Mouse (Mus musculus) C2C12 (cell line): ENCODE measurements around the gene Spam1. TPM values are rescaled to one million over a fixed set of nuclear protein-coding genes. Genes with fewer than 3 reads are reported as not detected.

Experiments
- H3K27me3 ChIP-seq: one replicate; pipeline ENCODE4 v1.6.1; 2011; ENCODE audit not compliant: control insufficient read depth, insufficient read depth, insufficient read length
- H3K36me3 ChIP-seq: one replicate; pipeline ENCODE4 v1.6.1; 2011; ENCODE audit not compliant: control insufficient read depth, insufficient read depth
- H3K4me3 ChIP-seq: one replicate; pipeline ENCODE4 v1.5.1; 2011; ENCODE audit warnings: mild to moderate bottlenecking, control low read depth; ENCODE audit not compliant: poor library complexity, insufficient read depth, severe bottlenecking
- H3K79me2 ChIP-seq: one replicate; pipeline ENCODE4 v1.6.1; 2011; ENCODE audit not compliant: control insufficient read depth, insufficient read depth
- H3K79me3 ChIP-seq: one replicate; pipeline ENCODE4 v1.6.1; 2011; ENCODE audit warnings: low read depth, control low read depth
- H3ac ChIP-seq: one replicate; pipeline ENCODE3; 2011; ENCODE audit warnings: low read depth; ENCODE audit not compliant: control insufficient read depth, insufficient read length
- CEBPB ChIP-seq: IDR thresholded peaks from one replicate; pipeline ENCODE4 v1.6.1; 2011; ENCODE audit warnings: low read depth, mild to moderate bottlenecking, control low read depth, moderate library complexity
- CTCF ChIP-seq: IDR thresholded peaks from one replicate; pipeline ENCODE4 v1.5.1; 2011; ENCODE audit not compliant: control insufficient read depth, insufficient read depth, insufficient read length
- FOSL1 ChIP-seq: IDR thresholded peaks from one replicate; pipeline ENCODE4 v1.8.0; 2011; ENCODE audit warnings: mild to moderate bottlenecking, low read length; ENCODE audit not compliant: poor library complexity, insufficient read depth, severe bottlenecking
- MAX ChIP-seq: IDR thresholded peaks from one replicate; pipeline ENCODE4 v1.6.1; 2011; ENCODE audit warnings: mild to moderate bottlenecking, control low read depth
- MYOD1 ChIP-seq: IDR thresholded peaks from one replicate; pipeline ENCODE4 v1.6.1; 2011; ENCODE audit warnings: low read depth; ENCODE audit not compliant: control insufficient read depth, insufficient read length
- MYOG ChIP-seq: IDR thresholded peaks from one replicate; pipeline ENCODE4 v1.6.1; 2011; ENCODE audit not compliant: control insufficient read depth, insufficient read length; ENCODE audit errors: extremely low read depth
- USF1 ChIP-seq: IDR thresholded peaks from one replicate; pipeline ENCODE4 v1.6.1; 2011; ENCODE audit warnings: low read depth, mild to moderate bottlenecking, control low read depth, moderate library complexity
- long read RNA-seq, 2 experiments: library from polyadenylated mRNA; unstranded; transcript quantifications; one replicate each; pipeline ENCODE4 v2.0.0; 2019 to 2020
- polyA plus RNA-seq: library from polyadenylated mRNA; unstranded; fragments of >200 nt; fragmentation: generic; extraction: Trizol; gene quantifications from one replicate; pipeline ENCODE4 v1.2.1, GENCODE M21; 2012; ENCODE audit warnings: missing spikeins

Gene Spam1
- not detected for polyA plus RNA-seq
- long read RNA-seq, experiment 1: 0 reads
- long read RNA-seq, experiment 2: 0 reads

- H3K79me2 ChIP-seq: no peaks in the 10 kb centered on the region
- H3K79me3 ChIP-seq: no peaks in the 10 kb centered on the region
- no peak within 1 kb of the TSS for H3K4me3 ChIP-seq
- TF ChIP-seq MYOD1 (no peak), CTCF (no peak), FOSL1 (no peak), MYOG (no peak), MAX (no peak), CEBPB (no peak), USF1 (no peak)
- no peaks in the 10 kb centered on the region for H3K36me3 ChIP-seq
- no peak within 1 kb of the TSS for H3ac ChIP-seq
- H3K27me3 ChIP-seq: no peaks in the 10 kb centered on the region
Observed at GRCm38 (mm10) chr6:24790888-24791287, at the start of gene Spam1. Gene Spam1, plus strand, starts transcription at chr6:24791188.

- Histone ChIP-seq H3K79me3 (no peaks in the 10 kb centered on the region), H3K79me2 (no peaks in the 10 kb centered on the region), H3K27me3 (no peaks in the 10 kb centered on the region), H3K4me3 (no peak within 1 kb of the TSS), H3ac (no peak within 1 kb of the TSS), H3K36me3 (no peaks in the 10 kb centered on the region)
- TF ChIP-seq MYOD1 (no peak), FOSL1 (no peak)
Observed at GRCm38 (mm10) chr6:24748029-24748428, 43.0 kb upstream of the Spam1 start, which contains the start of gene Hyal4. Gene Hyal4, plus strand, starts transcription at chr6:24748329.

GRCm38 (mm10) chr6:24759281-24759680, 31.7 kb upstream of the Spam1 start:
- H3K79me3 ChIP-seq: no peaks in the 10 kb centered on the region
- H3ac ChIP-seq: no peak overlapping the region
- TF ChIP-seq MYOG: no peak
- no peak for TF ChIP-seq MAX
- no peak for TF ChIP-seq MYOD1
- no peaks in the 10 kb centered on the region for H3K36me3 ChIP-seq
- no peaks in the 10 kb centered on the region for H3K27me3 ChIP-seq
- H3K4me3 ChIP-seq: no peak overlapping the region
- no peaks in the 10 kb centered on the region for H3K79me2 ChIP-seq

GRCm38 (mm10) chr6:24766261-24766660, 24.7 kb upstream of the Spam1 start:
- H3K36me3 ChIP-seq: no peaks in the 10 kb centered on the region
- H3K4me3 ChIP-seq: no peak overlapping the region
- no peaks in the 10 kb centered on the region for H3K79me3 ChIP-seq
- H3K79me2 ChIP-seq: no peaks in the 10 kb centered on the region
- TF ChIP-seq MAX (no peak), USF1 (no peak), CTCF (no peak), FOSL1 (no peak), CEBPB (no peak), MYOG (no peak), MYOD1 (no peak)
- no peaks in the 10 kb centered on the region for H3K27me3 ChIP-seq
- no peak overlapping the region for H3ac ChIP-seq

- no peaks in the 10 kb centered on the region for H3K27me3 ChIP-seq
- no peak overlapping the region for H3K4me3 ChIP-seq
- H3ac ChIP-seq: no peak overlapping the region
- no peak for TF ChIP-seq CEBPB
- TF ChIP-seq MYOD1: no peak
- no peak for TF ChIP-seq MYOG
- TF ChIP-seq MAX: no peak
- no peak for TF ChIP-seq FOSL1
- no peak for TF ChIP-seq CTCF
- TF ChIP-seq USF1: no peak
- H3K79me3 ChIP-seq: no peaks in the 10 kb centered on the region
- no peaks in the 10 kb centered on the region for H3K36me3 ChIP-seq
- no peaks in the 10 kb centered on the region for H3K79me2 ChIP-seq
Observed at GRCm38 (mm10) chr6:24779182-24779581, 11.8 kb upstream of the Spam1 start.

- Histone ChIP-seq H3K4me3 (no peak overlapping the region), H3K79me3 (no peaks in the 10 kb centered on the region), H3K36me3 (no peaks in the 10 kb centered on the region), H3ac (no peak overlapping the region), H3K27me3 (no peaks in the 10 kb centered on the region), H3K79me2 (no peaks in the 10 kb centered on the region)
- TF ChIP-seq MYOG (no peak), FOSL1 (no peak), CEBPB (no peak), CTCF (no peak), MAX (no peak)
Observed at GRCm38 (mm10) chr6:24822070-24822469, 31.1 kb downstream of the Spam1 start.

Other genes starting within 250 kb of the Spam1 start
- 0.07 TPM for gene Lmod2, start 193.4 kb upstream of the Spam1 start, polyA plus RNA-seq
- 9.5 TPM for gene Wasl, start 126.2 kb upstream of the Spam1 start, polyA plus RNA-seq
- gene Hyal6, start 57.9 kb upstream of the Spam1 start, polyA plus RNA-seq: 0.01 TPM
- gene Hyal4, start 42.9 kb upstream of the Spam1 start, polyA plus RNA-seq: not detected
- gene Hyal5, start 66.8 kb downstream of the Spam1 start, polyA plus RNA-seq: not detected
- gene Tmem229a, start 165.1 kb downstream of the Spam1 start, polyA plus RNA-seq: not detected